Mouse (Mus musculus) gastrocnemius, postnatal 36 days (tissue): ENCODE results near the gene Ccl3. TPM values are rescaled to one million over a fixed set of nuclear protein-coding genes. Genes with fewer than 3 reads are reported as not detected.

Experiments
- DNase-seq, 2 experiments: peaks; one replicate each; pipeline ENCODE4 v3.0.0; 2022
- intact Hi-C: fragments of 180-260 bp; cut with DNase I; formaldehyde crosslinking; loops from one replicate; pipeline ENCODE4 v1.15.1; 2025
- total RNA-seq, 2 experiments: library from RNA; stranded (reverse); gene quantifications; 2 replicates each; pipeline ENCODE4 v1.2.3; 2021

Gene Ccl3
- total RNA-seq, 2 experiments from 2014 or later, result not detected

DNA sequence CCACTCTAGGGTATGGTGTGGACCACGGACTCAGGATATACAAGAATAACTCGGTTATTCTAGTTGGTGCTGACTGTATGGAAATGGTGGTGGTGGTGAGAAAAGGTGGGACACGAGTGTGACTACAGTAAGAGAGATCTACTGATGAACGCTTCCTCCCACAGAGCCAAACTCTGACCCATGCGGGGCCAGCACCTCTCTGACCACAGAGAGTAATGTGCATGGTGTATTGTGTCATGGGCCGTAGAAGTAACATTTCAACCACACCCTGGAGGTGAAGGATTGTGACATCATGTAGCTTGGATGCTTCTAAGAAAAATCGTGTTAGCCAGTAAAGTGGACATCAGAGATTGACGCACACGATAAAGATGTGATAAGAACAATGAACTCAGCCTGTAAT is 20.3 kb downstream of the Ccl3 start:
- intact Hi-C loops, result no loop called here
- no peak for DNase-seq

DNA sequence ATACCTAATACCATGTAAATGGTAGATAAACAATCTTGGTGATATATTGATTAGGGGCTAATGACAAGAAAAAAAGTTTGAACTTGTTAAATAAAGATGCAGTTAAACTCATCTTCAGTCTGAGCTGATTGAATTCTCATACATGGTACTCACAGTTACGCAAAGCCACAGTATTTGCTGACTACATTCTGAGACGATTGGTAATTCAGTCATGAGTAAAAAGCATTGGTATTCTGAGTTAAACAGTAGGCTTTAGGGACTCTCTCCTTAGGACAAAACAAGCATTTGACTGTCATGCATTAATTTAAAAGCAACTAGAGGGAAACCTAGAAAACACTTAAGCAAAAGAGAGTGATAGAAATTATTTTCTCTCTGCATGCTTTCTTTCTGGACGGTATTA is 25.6 kb downstream of the Ccl3 start:
- intact Hi-C loops, result no loop called here
- DNase-seq, result no peak

DNA sequence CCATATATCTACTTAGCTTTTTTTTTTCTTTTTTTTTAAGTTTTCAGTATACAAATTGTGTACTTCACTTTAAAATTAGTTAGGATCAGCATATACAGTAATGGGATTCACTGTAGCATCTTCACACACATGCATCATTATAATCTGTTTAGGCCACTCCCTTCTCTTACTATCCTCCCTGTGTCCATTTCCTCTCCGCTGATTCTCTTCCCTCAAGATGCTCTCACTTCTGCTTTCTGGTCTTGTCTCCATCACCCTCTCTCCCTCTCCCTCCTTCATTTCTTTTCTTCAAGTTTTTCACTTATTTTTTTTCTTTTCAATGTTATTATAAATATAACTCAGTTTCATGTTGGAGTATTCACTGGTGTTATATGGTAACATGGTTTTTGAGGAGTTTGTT is 30.1 kb downstream of the Ccl3 start:
- intact Hi-C loops, result no loop called here
- DNase-seq, result no peak

DNA sequence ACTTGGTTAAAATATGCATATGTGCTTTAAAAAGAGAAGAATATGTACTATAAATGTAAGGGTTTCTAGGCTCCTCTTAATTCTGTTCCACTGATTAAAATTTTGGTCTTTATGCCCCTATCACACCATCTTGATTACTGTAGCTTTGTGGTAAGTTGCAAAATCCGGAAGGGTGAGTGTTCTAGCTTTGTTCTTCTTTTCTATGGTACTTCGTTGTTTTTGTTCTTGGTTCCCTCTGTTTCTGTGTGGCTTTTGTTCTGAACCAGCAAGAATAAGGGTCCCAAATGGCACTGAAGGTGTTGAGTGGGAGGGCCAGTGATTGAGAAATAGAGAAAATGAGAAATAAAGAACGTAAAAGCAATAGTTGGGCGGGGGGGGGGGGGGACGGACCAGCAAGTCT is 30.9 kb downstream of the Ccl3 start:
- intact Hi-C loops, result no loop called here
- no peak for DNase-seq

DNA sequence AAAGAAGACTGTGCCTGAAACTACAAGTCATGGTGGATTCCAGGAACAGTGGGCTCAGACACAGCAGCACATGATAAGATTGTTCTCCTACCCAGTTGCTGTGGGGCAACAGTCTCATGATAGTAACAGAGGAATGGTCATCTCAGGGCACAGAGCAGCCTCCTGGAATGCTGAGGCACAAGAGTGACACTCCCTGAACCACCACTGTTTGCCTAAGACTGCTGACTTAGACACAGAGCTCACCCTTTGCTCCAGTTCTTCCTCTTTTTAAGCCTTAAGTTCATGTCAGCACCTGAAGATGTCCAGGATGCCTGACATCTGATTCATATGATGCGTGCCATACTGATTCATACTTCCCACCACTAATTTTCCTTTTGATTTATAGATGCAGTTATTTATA is 32.6 kb downstream of the Ccl3 start:
- intact Hi-C loops, result no loop called here
- DNase-seq, result no peak

DNA sequence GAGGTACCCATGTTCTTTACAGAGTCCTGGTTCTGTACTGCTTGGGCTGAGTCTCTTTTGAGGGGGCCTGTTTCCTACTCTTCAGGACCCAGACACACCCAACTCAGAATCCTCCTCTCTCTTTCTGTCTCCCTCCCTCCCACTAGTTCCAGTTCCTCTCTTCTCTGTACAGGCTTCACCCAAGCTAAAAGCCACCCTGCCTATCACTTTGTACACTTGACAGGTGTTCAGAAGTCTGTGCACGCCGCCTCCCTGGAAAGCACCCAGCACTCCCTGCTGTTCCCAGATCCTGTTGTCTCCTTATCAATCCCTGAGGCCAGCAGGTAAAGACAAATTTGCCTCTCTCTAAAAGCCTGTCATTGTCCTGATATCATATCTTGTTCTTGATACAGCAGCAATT is 38.3 kb downstream of the Ccl3 start:
- no peak for DNase-seq
- intact Hi-C loops, result no loop called here

DNA sequence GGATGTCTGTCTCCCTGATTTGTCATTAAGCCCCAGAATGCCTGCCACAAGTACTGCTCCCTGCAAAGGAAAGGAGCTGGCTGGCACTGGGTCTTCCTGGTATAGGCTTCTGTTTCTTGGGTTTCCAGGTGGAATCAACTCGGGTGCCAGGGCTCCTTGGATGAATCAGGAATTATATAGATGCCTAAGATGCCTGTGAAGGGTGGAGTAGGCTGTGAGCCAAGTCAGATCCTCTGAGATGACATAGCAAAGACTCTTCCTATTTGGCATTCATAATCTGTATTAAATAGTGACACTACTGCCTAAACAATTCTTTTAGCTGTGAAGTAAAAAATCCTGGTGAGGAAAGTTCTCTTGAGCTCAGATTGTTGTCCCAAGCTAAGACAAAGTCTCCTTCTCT is 42.8 kb downstream of the Ccl3 start:
- intact Hi-C loops, result no loop called here
- DNase-seq, result no peak

DNA sequence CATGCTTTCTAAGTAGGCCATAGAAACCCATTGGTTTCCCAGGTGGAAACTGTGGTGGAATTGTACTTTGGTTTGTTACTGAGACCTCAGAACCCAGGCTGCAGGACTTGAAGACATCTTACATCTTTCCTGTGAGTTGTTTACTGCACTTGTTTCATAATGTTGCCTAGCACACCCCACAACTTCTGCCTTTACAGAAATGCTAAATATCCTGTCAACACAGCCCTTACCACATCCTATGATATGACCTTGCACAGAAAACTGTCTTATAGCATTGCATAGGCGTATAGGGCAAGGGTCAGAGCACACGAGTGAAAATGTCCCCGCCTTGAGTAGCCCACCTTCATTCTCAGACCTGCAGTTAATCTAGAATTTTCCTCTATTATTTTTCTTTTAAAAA is 43.6 kb downstream of the Ccl3 start:
- DNase-seq, result no peak
- intact Hi-C loops, result no loop called here

DNA sequence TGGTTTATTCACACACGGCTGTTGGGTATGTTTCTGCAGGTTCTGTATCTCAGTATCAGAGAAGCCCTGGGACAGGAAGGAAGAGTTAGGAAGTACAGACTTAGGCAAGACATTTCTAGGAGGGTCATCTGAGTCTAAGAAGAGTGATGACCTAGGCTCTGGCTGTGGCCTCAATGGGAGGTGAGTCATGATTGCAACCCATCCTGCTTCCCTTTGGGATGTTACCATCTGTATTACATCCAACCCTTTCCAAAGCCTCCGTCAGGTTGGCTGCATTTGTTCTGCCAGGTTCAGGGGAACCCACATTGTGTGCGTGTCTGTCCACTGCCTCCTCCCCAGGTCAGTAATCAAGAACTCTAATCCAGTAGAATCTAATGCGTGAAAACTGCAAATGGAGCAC is 44.5 kb downstream of the Ccl3 start:
- intact Hi-C loops, result no loop called here

DNA sequence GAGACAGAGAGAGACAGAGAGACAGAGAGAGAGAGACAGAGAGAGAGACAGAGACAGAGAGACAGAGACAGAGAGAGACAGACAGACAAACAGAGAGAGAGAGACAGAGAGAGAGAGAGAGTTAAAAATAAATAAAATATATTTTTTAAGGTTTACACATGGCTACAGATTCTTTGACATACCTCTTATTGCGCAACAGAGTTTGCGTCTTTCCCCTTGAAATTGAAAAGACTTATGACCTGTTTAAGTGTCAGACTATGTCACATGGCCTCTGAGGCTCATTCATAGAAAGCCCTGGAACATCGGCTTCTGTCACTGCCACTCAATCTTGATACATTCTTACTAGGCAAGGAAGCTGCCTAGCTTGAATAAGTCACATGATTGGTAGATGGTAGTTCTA is 45.8 kb downstream of the Ccl3 start:
- intact Hi-C loops, result no loop called here
- DNase-seq, result no peak

More for the DNA sequence above, 44.5 kb downstream of the Ccl3 start:
- no peak for DNase-seq

DNA sequence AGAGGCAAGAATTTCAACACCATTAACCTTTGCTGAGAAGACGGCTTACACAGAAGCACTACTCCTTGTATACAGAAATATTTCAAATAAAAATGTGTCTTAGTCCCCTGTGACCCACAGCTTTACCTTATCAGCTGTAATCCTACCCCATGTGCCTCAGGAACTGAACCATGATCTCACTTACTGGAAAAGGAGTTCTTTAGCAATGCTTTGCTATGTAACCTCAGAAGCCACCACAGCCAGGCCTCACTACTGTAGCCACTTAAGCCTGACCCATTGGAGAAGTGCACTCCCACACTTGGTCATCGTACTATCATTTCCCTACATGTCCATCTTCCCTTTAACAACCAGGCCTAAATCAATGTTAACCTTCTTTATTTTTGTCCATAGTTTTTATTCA is 48.6 kb downstream of the Ccl3 start:
- intact Hi-C loops, result no loop called here
- no peak for DNase-seq

DNA sequence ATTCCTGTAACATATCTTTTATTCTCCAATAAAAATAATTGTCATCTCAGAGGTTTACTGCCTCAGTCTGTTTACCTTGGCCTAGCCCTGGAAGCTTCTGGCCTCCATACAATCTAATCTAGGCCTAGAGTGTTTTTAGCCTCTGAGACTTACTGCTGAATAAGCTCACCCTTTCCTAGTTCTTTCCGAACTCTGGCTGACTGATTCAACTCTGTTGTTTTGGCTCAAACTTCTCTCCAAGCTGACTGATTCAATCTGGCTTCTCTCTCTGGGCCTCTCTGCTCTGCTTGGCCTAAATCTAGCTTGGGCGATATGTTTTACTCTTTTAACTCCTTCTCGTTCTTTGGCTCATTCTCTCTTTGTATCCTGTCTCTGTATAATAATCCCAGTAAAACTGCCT is 50.2 kb downstream of the Ccl3 start:
- intact Hi-C loops, result no loop called here
- no peak for DNase-seq

DNA sequence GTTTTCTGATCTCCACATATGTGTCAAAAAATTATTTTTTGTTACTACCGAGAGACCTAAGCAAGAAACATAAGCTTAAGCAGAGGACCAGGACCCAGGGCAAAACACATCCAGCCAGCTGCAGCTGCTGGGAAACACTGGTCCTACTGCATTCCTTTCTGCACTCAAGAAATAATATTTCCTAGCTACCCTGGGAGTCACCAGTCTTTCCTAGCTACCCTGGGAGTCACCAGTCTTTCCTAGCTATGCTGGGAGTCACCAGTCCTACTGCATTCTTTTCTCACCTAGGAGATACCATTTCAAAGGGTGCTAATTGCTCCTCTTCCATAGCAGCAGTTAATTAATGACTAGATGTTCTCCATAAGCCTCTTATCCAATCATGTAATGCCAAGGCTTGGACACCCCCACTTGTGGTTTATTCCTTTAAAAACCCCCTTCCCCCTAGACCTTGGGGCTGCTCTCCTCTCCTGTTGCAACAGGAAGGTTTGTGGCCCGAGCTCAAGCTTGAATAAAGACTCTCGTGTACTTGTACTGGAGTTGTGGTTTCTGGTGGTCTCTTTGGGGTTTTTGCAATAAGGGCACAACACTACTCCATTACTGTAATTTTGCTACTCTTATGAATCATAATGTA is 50.8 kb downstream of the Ccl3 start:
- no peak for DNase-seq
- intact Hi-C loops, result no loop called here

Other genes with a start within 250 kb of the Ccl3 start
- under 1 TPM; 0.37 to 0.43 TPM for gene Rasl10b, start 240.2 kb downstream of the Ccl3 start, total RNA-seq
- gene Gas2l2, start 219.9 kb downstream of the Ccl3 start, total RNA-seq, result not detected
- gene 1700020L24Rik, start 211.7 kb downstream of the Ccl3 start, total RNA-seq, result not detected
- 1 to 10 TPM; 1.6 to 2.0 TPM for gene Mmp28, start 186.3 kb downstream of the Ccl3 start, total RNA-seq
- 10 to 100 TPM; 19.5 to 21.7 TPM for gene Taf15, start 176.3 kb downstream of the Ccl3 start, total RNA-seq
- gene Heatr9, start 127.2 kb downstream of the Ccl3 start, total RNA-seq, result not detected
- not detected for gene Ccl5, start 118.8 kb downstream of the Ccl3 start, total RNA-seq
- gene Ccl9, start 70.7 kb downstream of the Ccl3 start, total RNA-seq, result 1 to 10 TPM; 3.0 to 3.4 TPM
- 1 to 10 TPM; 4.2 to 9.4 TPM for gene Ccl6, start 56.3 kb downstream of the Ccl3 start, total RNA-seq
- not detected for gene Rpl9-ps1, start 3.7 kb downstream of the Ccl3 start, total RNA-seq
- gene Ccl4, start 13.2 kb upstream of the Ccl3 start, total RNA-seq, result not detected
- 1 to 10 TPM in 1 of 2 experiments, not detected in 1; 1.1 TPM for gene Wfdc17, start 54.6 kb upstream of the Ccl3 start, total RNA-seq
- gene Wfdc18, start 59.7 kb upstream of the Ccl3 start, total RNA-seq, result not detected
- not detected for gene Wfdc21, start 97.6 kb upstream of the Ccl3 start, total RNA-seq
- 1 to 10 TPM; 6.5 to 8.1 TPM for gene Heatr6, start 104.3 kb upstream of the Ccl3 start, total RNA-seq
- not detected for gene Hnf1b, start 200.7 kb upstream of the Ccl3 start, total RNA-seq